Mouse (Mus musculus) hindbrain, embryonic 13.5 days (tissue): ENCODE measurements around the gene Dph6. TPM values are rescaled to one million over a fixed set of nuclear protein-coding genes. Genes with fewer than 3 reads are reported as not detected.
"Not testable (repeated sequence)": the region's sequence is repeated elsewhere in the genome, so short reads cannot be mapped to it uniquely, and the experiment has no call there.

Experiments
- ATAC-seq: fragments of 200-750 bp; cut with Nextera tagmentation; 2 replicates; pipeline ENCODE4 v1.8.0; 2017; ENCODE audit warnings: moderate TSS enrichment; ENCODE audit not compliant: low FRiP score
- H3K27ac ChIP-seq: fragments of 300-500 bp; sonication (generic); 2 replicates; pipeline ENCODE4 v1.5.1; 2015; ENCODE audit warnings: inconsistent platforms, mild to moderate bottlenecking, moderate library complexity
- H3K27me3 ChIP-seq: fragments of 300-500 bp; sonication (generic); 2 replicates; pipeline ENCODE4 v1.6.1; 2015; ENCODE audit warnings: mild to moderate bottlenecking, inconsistent platforms
- H3K36me3 ChIP-seq: fragments of 300-500 bp; sonication (generic); 2 replicates; pipeline ENCODE4 v1.6.1; 2015; ENCODE audit warnings: mild to moderate bottlenecking, inconsistent platforms
- H3K4me1 ChIP-seq: fragments of 300-500 bp; sonication (generic); replicated peaks from 2 replicates; pipeline ENCODE4 v1.6.1; 2015; ENCODE audit warnings: inconsistent platforms
- H3K4me2 ChIP-seq: fragments of 300-500 bp; sonication (generic); 2 replicates; pipeline ENCODE4 v1.6.1; 2015; ENCODE audit warnings: inconsistent platforms, mild to moderate bottlenecking, moderate library complexity
- H3K4me3 ChIP-seq: fragments of 300-500 bp; sonication (generic); 2 replicates; pipeline ENCODE4 v1.5.1; 2015; ENCODE audit warnings: mild to moderate bottlenecking, inconsistent platforms
- H3K9ac ChIP-seq: fragments of 300-500 bp; sonication (generic); 2 replicates; pipeline ENCODE4 v1.6.1; 2015; ENCODE audit warnings: mild to moderate bottlenecking, inconsistent platforms
- H3K9me3 ChIP-seq: fragments of 300-500 bp; sonication (generic); 2 replicates; pipeline ENCODE4 v1.6.1; 2016; ENCODE audit warnings: inconsistent platforms
- WGBS: fragments of 180-500 bp; shearing (Covaris S2); methylation state at CpG from one replicate; pipeline ENCODE4 v1.1.7; 2015; 5-methylcytosine and 5-hydroxymethylcytosine counted together
- polyA plus RNA-seq: library from polyadenylated mRNA; unstranded; fragments of >200 nt; fragmentation: Nextera tagmentation; extraction: Ambion mirVana; gene quantifications from 2 replicates; pipeline ENCODE4 v1.2.1, GENCODE M21; 2015

The Dph6 gene
- polyA plus RNA-seq, 1 experiment from 2014 or later, result 13.3 TPM

DNA sequence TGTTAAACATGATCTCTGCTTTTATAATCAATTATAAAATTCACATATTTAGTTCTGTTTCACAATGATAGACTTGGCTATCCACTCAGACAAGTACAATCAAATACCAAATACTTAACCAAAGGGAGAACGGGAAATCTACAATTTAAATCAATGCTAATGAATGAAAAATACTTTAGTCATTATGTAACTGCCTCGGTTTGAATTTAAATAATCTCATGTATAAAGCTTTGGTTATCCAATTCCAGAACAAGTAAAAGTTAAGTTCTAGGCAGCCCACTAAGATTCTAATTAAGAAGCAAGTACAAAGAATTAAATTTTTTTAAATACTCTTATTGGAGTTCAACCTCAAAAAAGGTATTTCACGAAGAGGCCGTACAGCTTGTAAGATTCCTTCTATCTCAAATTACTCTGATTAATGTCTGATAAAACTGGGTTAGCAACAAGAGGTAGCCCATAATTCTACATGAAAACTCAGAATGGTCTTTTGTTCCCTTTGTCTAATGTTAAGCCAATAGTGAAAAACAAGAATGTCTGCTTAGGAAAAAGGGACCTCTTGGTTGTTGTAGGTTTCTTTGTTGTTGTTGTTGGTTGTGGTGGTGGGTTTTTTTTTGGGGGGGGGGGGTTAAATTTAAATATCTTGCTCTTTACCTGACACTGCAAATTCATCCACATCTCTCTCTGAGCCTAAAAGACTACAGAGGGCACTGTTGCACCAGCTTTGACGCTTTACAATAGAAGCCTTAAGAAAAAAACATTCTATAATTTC is 32.8 kb downstream of the Dph6 start:
- Histone ChIP-seq H3K4me3 (no peak overlapping the region), H3K4me2 (no peak overlapping the region), H3K27ac (no peak overlapping the region), H3K27me3 (no peaks in the 10 kb centered on the region), H3K9ac (no peak overlapping the region), H3K9me3 (no peaks in the 10 kb centered on the region), H3K36me3 (no peaks in the 10 kb centered on the region), H3K4me1 (peaks cover 3% of the 10 kb centered on the region)
- 0 out of 2 replicates have a peak, but pooled peaks have one; percentile 66 for ATAC-seq
- WGBS, result 35% methylated on average over 5 of the region's 5 CpGs

DNA sequence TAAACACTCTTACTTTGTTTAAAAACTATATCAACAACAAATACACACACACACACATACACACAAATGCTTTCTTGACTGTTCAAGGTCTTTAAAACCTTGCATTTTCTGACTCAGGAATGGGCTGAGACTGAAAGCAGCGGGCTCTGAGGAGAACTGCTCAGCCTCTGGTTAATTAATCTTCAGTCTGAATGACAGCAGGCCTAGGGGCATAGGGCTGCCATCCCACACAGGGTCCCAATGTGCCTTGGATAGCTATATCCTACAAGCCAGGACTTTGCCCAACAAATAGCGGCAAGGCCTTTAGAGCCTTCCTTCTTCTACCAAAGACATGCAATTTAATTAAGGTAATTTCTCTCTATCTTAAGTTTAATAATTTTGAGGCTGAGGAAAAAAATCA is 43.2 kb downstream of the Dph6 start:
- H3K27me3 ChIP-seq, result no peaks in the 10 kb centered on the region
- peak; percentile 66; the same call in 1 of the 2 replicates for ATAC-seq

DNA sequence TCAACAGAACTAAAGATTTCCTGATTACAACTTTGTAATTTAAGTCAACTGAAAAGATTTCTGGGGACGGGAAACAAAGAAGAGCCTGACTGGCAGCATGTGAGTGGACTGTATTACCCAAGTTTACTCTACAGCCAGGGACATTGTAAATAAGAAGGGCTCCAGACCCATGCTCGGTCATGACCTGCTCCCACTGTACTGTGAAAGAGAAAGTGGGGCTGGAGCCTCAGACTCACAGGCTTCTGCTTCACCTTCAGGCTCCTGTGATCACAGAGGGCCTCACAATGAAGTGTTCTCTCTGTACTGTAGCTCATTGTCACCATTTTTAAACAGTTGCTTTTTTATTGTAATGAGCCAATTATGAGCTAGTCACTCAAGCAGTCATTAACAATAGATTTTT is 44.7 kb downstream of the Dph6 start:
- H3K36me3 ChIP-seq, result no peaks in the 10 kb centered on the region
- H3K27ac ChIP-seq, result peak overlapping the region; percentile 70
- peaks cover 7% of the 10 kb centered on the region for H3K4me1 ChIP-seq
- no peak overlapping the region for H3K4me3 ChIP-seq
- ATAC-seq, result 0 out of 2 replicates have a peak, but pooled peaks have one; percentile 36
- no peaks in the 10 kb centered on the region for H3K9me3 ChIP-seq
- H3K4me2 ChIP-seq, result no peak overlapping the region
- no peaks in the 10 kb centered on the region for H3K27me3 ChIP-seq
- WGBS, result 23% methylated on average over 2 of the region's 2 CpGs
- no peak overlapping the region for H3K9ac ChIP-seq

More for the DNA sequence above, 43.2 kb downstream of the Dph6 start:
- no peak overlapping the region for H3K27ac ChIP-seq
- no peak overlapping the region for H3K9ac ChIP-seq
- no peak overlapping the region for H3K4me3 ChIP-seq
- peaks cover 7% of the 10 kb centered on the region for H3K4me1 ChIP-seq
- H3K4me2 ChIP-seq, result no peak overlapping the region
- 36% methylated on average over 2 of the region's 2 CpGs for WGBS
- no peaks in the 10 kb centered on the region for H3K9me3 ChIP-seq
- H3K36me3 ChIP-seq, result no peaks in the 10 kb centered on the region

DNA sequence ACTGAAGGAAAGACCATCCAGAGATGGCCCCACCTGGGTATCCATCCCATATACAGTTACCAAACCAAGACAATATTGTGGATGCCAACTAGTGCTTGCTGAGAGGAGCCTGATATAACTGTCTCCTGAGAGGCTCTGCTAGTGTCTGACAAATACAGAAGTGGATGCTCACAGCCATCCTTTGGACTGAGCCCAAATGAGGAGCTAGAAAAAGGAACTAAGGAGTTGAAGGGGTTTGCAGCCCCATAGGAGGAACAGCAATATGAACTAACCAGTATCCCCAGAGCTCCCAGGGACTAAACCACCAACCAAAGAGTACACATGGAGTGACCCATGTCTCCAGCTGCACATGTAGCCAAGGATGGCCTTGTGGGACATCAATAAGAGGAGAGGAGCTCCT is 49.6 kb downstream of the Dph6 start:
- H3K4me2 ChIP-seq, H3K36me3 ChIP-seq, H3K27me3 ChIP-seq, H3K4me1 ChIP-seq, H3K9me3 ChIP-seq, ATAC-seq, H3K9ac ChIP-seq, H3K4me3 ChIP-seq, H3K27ac ChIP-seq: not testable (repeated sequence)

DNA sequence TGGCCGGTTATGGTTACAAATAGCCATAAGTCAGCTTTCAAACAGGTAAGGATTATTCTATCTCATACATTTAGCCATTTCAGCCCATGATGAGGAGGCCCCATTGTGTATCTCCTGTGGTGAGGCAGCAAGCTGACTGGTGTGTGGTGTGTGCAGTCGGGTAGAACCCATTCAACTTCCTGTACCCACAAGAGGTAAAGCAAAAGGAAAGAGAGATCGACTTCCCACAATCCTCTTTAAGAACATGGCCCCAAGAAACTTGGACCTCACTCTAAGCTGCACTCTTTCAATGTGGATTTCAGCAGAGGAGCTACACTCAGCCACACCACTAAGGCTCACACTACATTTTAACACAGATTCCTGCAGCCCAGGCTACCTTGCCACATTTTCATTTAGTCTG is 53.6 kb downstream of the Dph6 start:
- WGBS, result 90% methylated on average over 3 of the region's 3 CpGs
- ATAC-seq, result no peak
- no peaks in the 10 kb centered on the region for H3K27me3 ChIP-seq

DNA sequence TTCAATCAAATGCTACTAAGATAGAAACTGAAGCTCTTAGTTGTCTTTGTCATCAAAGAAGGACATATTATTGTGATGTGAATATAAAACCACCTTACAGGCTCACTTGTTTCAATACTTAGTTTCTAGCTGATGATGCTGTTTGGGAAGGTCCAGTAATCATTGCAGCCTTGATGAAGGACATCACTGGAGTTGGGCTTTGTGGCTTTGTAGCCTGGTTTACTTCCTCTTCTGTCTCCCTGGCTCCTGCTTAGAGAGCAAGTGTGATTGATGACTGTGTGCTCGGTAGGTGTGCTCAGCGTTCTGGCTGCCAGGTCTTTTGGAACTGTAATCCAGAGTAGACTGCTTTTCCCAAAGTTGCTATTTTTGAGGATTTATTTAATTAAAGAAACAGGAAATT is 55.0 kb downstream of the Dph6 start:
- H3K36me3 ChIP-seq, result no peaks in the 10 kb centered on the region
- ATAC-seq, result no peak
- H3K27me3 ChIP-seq, result no peaks in the 10 kb centered on the region
- H3K9ac ChIP-seq, result no peak overlapping the region
- WGBS, result 54% methylated on average over 2 of the region's 2 CpGs
- no peaks in the 10 kb centered on the region for H3K4me1 ChIP-seq
- H3K9me3 ChIP-seq, result no peaks in the 10 kb centered on the region
- no peak overlapping the region for H3K4me3 ChIP-seq
- H3K27ac ChIP-seq, result no peak overlapping the region
- H3K4me2 ChIP-seq, result no peak overlapping the region

More for the DNA sequence above, 53.6 kb downstream of the Dph6 start:
- H3K9me3 ChIP-seq, result no peaks in the 10 kb centered on the region
- H3K4me1 ChIP-seq, result no peaks in the 10 kb centered on the region
- H3K27ac ChIP-seq, result no peak overlapping the region
- H3K4me2 ChIP-seq, result no peak overlapping the region
- no peak overlapping the region for H3K9ac ChIP-seq
- H3K36me3 ChIP-seq, result no peaks in the 10 kb centered on the region
- H3K4me3 ChIP-seq, result no peak overlapping the region

DNA sequence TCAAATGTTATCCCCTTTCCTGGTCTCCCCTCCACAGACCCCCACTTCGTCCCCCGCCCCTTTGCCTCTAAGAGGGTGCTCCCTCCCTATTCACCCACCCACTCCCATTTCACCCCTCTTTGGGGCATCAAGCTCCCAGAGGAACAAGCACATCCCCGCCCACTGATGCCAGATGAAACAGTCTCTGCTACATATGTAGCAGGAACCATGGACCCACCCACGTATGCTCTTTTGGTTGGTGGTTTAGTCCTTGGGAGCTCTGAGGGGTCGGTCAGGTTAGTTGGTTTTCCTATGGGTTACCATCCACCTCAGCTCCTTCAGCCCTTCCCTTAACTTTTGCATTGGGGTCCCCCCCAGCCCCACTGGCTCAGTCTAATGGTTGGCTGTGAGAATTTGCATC is 61.4 kb downstream of the Dph6 start:
- Histone ChIP-seq H3K4me1 (no peaks in the 10 kb centered on the region), H3K9me3 (no peaks in the 10 kb centered on the region), H3K27ac (no peak overlapping the region), H3K4me2 (no peak overlapping the region), H3K4me3 (no peak overlapping the region), H3K36me3 (no peaks in the 10 kb centered on the region), H3K27me3 (no peaks in the 10 kb centered on the region), H3K9ac (no peak overlapping the region)
- 94% methylated on average over 5 of the region's 5 CpGs for WGBS
- no peak for ATAC-seq

DNA sequence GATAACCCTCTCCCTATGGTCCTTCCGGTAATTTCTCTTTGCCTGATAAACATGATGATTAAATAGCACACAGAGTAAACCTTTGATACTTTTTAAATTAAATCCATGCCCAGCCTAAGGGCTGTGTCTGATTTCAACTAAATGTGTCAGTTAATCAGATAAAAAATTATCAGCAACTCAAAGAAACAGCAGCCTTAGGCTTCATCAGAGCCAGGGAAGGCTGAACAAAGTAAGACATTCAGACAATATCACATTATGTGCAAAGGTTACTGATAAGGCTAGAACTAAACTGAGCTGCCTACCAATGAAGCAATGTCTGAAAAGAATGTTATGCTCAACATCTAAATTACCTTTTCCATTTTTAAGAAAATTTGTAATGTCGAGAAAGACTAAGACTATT is 74.0 kb downstream of the Dph6 start:
- no peak overlapping the region for H3K4me2 ChIP-seq
- ATAC-seq, result peak; percentile 24
- no peaks in the 10 kb centered on the region for H3K4me1 ChIP-seq
- H3K36me3 ChIP-seq, result no peaks in the 10 kb centered on the region
- no peaks in the 10 kb centered on the region for H3K9me3 ChIP-seq
- H3K9ac ChIP-seq, result no peak overlapping the region
- no peaks in the 10 kb centered on the region for H3K27me3 ChIP-seq
- 80% methylated on average over 2 of the region's 2 CpGs for WGBS
- no peak overlapping the region for H3K4me3 ChIP-seq
- no peak overlapping the region for H3K27ac ChIP-seq

DNA sequence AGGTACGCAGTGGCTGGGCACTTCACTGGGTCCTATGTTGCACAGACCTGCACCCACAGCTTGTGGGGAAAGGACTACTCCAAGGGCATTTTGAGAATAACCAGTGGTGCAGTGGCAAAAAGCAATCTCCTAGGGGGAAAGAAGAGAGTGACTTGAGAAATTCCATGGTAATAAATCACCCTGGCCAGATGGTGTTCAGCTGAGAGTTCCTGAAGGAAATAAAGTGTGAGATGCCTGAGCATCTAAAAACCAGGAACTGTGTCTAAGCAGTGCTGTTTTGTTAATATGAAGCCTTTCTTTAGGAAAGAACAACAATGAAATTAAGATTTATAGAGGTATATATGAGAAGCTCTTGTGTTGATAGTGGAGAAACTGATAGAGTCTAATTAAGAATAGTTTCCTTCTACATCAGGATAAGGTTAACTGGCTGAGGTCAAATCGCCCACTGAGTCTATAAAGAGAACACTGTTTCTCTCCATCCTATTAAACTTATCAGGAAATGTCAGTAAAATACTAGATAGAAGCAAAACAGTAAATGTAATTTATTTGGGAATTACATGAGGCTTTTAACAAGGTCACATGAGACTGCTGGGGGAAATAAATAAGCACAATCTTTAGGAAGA is 111.7 kb downstream of the Dph6 start:
- Histone ChIP-seq H3K4me3 (no peak overlapping the region), H3K36me3 (no peaks in the 10 kb centered on the region), H3K27me3 (no peaks in the 10 kb centered on the region), H3K9ac (no peak overlapping the region), H3K27ac (no peak overlapping the region), H3K9me3 (no peaks in the 10 kb centered on the region), H3K4me2 (no peak overlapping the region), H3K4me1 (no peaks in the 10 kb centered on the region)
- WGBS, result 91% methylated on average over 2 of the region's 2 CpGs
- no peak for ATAC-seq

DNA sequence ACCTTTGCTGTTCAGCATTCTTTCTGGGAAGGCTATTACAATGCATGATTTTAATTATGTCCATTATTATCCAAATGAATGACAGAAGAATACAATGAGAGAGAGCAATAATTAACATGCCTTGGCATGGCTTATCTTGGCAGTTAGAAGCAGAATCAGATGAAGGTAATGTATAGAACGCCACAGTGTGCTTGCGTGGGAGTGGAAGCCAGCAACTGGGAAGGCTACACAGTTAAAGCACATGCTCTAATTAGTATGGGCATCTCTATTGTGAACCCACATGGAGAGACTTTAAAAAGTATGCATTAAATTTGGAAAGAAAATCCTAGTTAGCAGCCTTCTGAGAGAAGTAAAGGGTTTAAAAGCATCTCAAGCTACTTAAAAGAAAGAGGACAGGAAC is 112.4 kb downstream of the Dph6 start:
- Histone ChIP-seq H3K27me3 (no peaks in the 10 kb centered on the region), H3K4me3 (no peak overlapping the region), H3K4me1 (no peaks in the 10 kb centered on the region), H3K9me3 (no peaks in the 10 kb centered on the region), H3K27ac (no peak overlapping the region), H3K9ac (no peak overlapping the region), H3K36me3 (no peaks in the 10 kb centered on the region), H3K4me2 (no peak overlapping the region)
- no peak for ATAC-seq
- WGBS, result 68% methylated on average over 2 of the region's 2 CpGs

DNA sequence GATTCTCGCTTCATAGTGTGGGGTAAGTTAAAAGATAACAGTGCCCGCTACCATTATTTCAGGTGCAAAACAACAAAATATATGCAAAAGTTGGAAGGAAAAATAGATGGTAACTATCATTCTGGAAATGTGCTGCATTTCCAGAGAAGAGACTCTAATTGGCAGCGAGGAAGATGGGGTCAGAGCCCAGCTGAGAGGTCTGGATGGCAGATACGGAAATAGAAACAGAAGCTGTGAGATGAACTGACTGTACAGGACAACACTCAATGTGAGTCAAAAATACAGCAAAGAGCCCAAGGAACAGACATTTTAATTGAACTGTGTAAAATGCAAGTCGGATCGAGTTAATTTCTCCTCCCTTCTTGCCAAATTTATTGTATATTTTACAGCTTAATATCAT is 114.3 kb downstream of the Dph6 start:
- ATAC-seq, result no peak
- WGBS, result 92% methylated on average over 6 of the region's 6 CpGs

DNA sequence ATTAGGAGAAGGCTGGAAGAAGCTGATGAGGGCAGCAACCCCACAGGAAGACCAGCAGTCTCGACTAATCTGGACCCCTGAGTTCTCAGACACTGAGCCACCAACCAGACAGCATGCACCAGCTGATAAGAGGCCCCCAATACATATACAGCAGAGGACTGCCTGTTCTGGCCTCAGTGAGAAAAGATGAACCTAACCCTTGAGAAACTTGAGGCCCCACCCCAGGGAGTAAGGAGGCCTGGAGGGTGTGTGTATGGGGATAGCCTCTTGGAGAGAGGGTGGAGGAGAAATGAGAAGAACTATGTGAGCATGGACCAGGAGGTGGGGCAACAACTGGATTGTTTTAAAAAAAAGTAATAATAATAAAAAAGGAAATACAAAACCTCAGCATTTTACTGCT is 118.7 kb downstream of the Dph6 start:
- H3K9ac ChIP-seq, result no peak overlapping the region
- H3K4me3 ChIP-seq, result no peak overlapping the region
- H3K4me2 ChIP-seq, result no peak overlapping the region
- WGBS, result 77% methylated on average over 1 of the region's 1 CpGs
- H3K27ac ChIP-seq, result no peak overlapping the region
- no peak for ATAC-seq
- H3K9me3 ChIP-seq, result no peaks in the 10 kb centered on the region
- no peaks in the 10 kb centered on the region for H3K4me1 ChIP-seq
- H3K27me3 ChIP-seq, result no peaks in the 10 kb centered on the region
- 0 out of 2 replicates have a peak, but pooled peaks cover 3% of the 10 kb centered on the region for H3K36me3 ChIP-seq

More for the DNA sequence above, 114.3 kb downstream of the Dph6 start:
- no peaks in the 10 kb centered on the region for H3K27me3 ChIP-seq
- H3K36me3 ChIP-seq, result no peaks in the 10 kb centered on the region
- no peak overlapping the region for H3K4me2 ChIP-seq
- H3K27ac ChIP-seq, result no peak overlapping the region
- no peaks in the 10 kb centered on the region for H3K4me1 ChIP-seq
- no peaks in the 10 kb centered on the region for H3K9me3 ChIP-seq
- no peak overlapping the region for H3K4me3 ChIP-seq
- H3K9ac ChIP-seq, result no peak overlapping the region
